Mouse (Mus musculus) testis, adult 2 months (tissue): ENCODE results near the gene Kank1.

ENCODE experiments used
- CTCF ChIP-seq: fragments of 200-500 bp; IDR thresholded peaks from 2 replicates; pipeline ENCODE4 v1.5.1; 2012; ENCODE audit warnings: low read depth, mild to moderate bottlenecking, inconsistent platforms, low read length, moderate library complexity; ENCODE audit not compliant: control insufficient read depth, insufficient read depth, insufficient replicate concordance
- POLR2A ChIP-seq: fragments of 200-500 bp; IDR thresholded peaks from 2 replicates; pipeline ENCODE4 v1.6.1; 2012; ENCODE audit warnings: low read depth, mild to moderate bottlenecking, inconsistent platforms, low read length, moderate library complexity; ENCODE audit not compliant: control insufficient read depth

GRCm38 (mm10) chr19:25347515-25347914, 110.7 kb downstream of the Kank1 start:
- TF ChIP-seq POLR2A (no peak), CTCF (no peak)
